Mouse (Mus musculus): ENCODE measurements around the gene Sla2. TPM values are rescaled to one million over a fixed set of nuclear protein-coding genes. Genes with fewer than 3 reads are reported as not detected.
A peak's percentile ranks its signal among the peaks of the same experiment; 100 is the strongest.

The Sla2 gene
- 7.6 and 8.0 TPM in 2 replicates for polyA plus RNA-seq (2012; rRNA removed)

- DNase-seq (ENCODE audit: low read depth in 1 of 2, low spot score in 2 of 2): peak; percentile 46 to 48
- no peaks in the 10 kb centered on the region for H3K27me3 ChIP-seq (ENCODE audit: control insufficient read depth, insufficient read depth, low read length)
- H3K27ac ChIP-seq (ENCODE audit: insufficient read depth, low read length): peak within 1 kb of the TSS; percentile 76
- no peaks in the 10 kb centered on the region for H3K36me3 ChIP-seq (ENCODE audit: control insufficient read depth, insufficient read depth, low read length)
- WGBS: 3% methylated on average over 6 of the region's 6 CpGs
- H3K4me3 ChIP-seq (ENCODE audit: extremely low read depth, insufficient read depth, insufficient read length): peak within 1 kb of the TSS; percentile 54
- TF ChIP-seq POLR2A (IDR thresholded peaks at IDR 0.05; ENCODE audit: low read depth, low read length) (peak; percentile 78), CTCF (IDR thresholded peaks at IDR 0.05; ENCODE audit: extremely low read depth, insufficient read depth, insufficient read length, insufficient replicate concordance) (no peak)
- peaks cover 4% of the 10 kb centered on the region; the same call in 1 of the 2 replicates for H3K4me1 ChIP-seq (ENCODE audit: control insufficient read depth, insufficient read depth, insufficient read length)
Observed at GRCm38 (mm10) chr2:156887017-156887416, at the start of gene Sla2. Gene Sla2, minus strand, starts transcription at chr2:156887192.

- no peak overlapping the region for H3K4me3 ChIP-seq (ENCODE audit: extremely low read depth, insufficient read depth, insufficient read length)
- 96% methylated on average over 6 of the region's 6 CpGs for WGBS
- TF ChIP-seq POLR2A (IDR thresholded peaks at IDR 0.05; ENCODE audit: low read depth, low read length): no peak
- TF ChIP-seq CTCF (IDR thresholded peaks at IDR 0.05; ENCODE audit: extremely low read depth, insufficient read depth, insufficient read length, insufficient replicate concordance): no peak
- no peaks in the 10 kb centered on the region for H3K27me3 ChIP-seq (ENCODE audit: control insufficient read depth, insufficient read depth, low read length)
- H3K27ac ChIP-seq (ENCODE audit: insufficient read depth, low read length): no peak overlapping the region
- no peak for DNase-seq (ENCODE audit: low read depth in 1 of 2, low spot score in 2 of 2)
- peaks cover 10% of the 10 kb centered on the region; the same call in 1 of the 2 replicates for H3K36me3 ChIP-seq (ENCODE audit: control insufficient read depth, insufficient read depth, low read length)
- no peaks in the 10 kb centered on the region for H3K4me1 ChIP-seq (ENCODE audit: control insufficient read depth, insufficient read depth, insufficient read length)
Observed at GRCm38 (mm10) chr2:156935005-156935404, 48.0 kb upstream of the Sla2 start.

- H3K4me1 ChIP-seq (ENCODE audit: control insufficient read depth, insufficient read depth, insufficient read length): no peaks in the 10 kb centered on the region
- no peak for DNase-seq (ENCODE audit: low read depth in 1 of 2, low spot score in 2 of 2)
- WGBS: 89% methylated on average over 1 of the region's 1 CpGs
- peaks cover 8% of the 10 kb centered on the region; the same call in 1 of the 2 replicates for H3K36me3 ChIP-seq (ENCODE audit: control insufficient read depth, insufficient read depth, low read length)
- H3K4me3 ChIP-seq (ENCODE audit: extremely low read depth, insufficient read depth, insufficient read length): no peak overlapping the region
- no peaks in the 10 kb centered on the region for H3K27me3 ChIP-seq (ENCODE audit: control insufficient read depth, insufficient read depth, low read length)
- TF ChIP-seq POLR2A (IDR thresholded peaks at IDR 0.05; ENCODE audit: low read depth, low read length) (no peak), CTCF (IDR thresholded peaks at IDR 0.05; ENCODE audit: extremely low read depth, insufficient read depth, insufficient read length, insufficient replicate concordance) (no peak)
- no peak overlapping the region for H3K27ac ChIP-seq (ENCODE audit: insufficient read depth, low read length)
Observed at GRCm38 (mm10) chr2:156933426-156933825, 46.4 kb upstream of the Sla2 start.

- no peak overlapping the region for H3K4me3 ChIP-seq (ENCODE audit: extremely low read depth, insufficient read depth, insufficient read length)
- H3K36me3 ChIP-seq (ENCODE audit: control insufficient read depth, insufficient read depth, low read length): peaks cover 8% of the 10 kb centered on the region; the same call in 1 of the 2 replicates
- H3K27ac ChIP-seq (ENCODE audit: insufficient read depth, low read length): no peak overlapping the region
- no peaks in the 10 kb centered on the region for H3K4me1 ChIP-seq (ENCODE audit: control insufficient read depth, insufficient read depth, insufficient read length)
- no peaks in the 10 kb centered on the region for H3K27me3 ChIP-seq (ENCODE audit: control insufficient read depth, insufficient read depth, low read length)
- DNase-seq (ENCODE audit: low read depth in 1 of 2, low spot score in 2 of 2): no peak
- 97% methylated on average over 2 of the region's 2 CpGs for WGBS
- TF ChIP-seq POLR2A (IDR thresholded peaks at IDR 0.05; ENCODE audit: low read depth, low read length): no peak
- TF ChIP-seq CTCF (IDR thresholded peaks at IDR 0.05; ENCODE audit: extremely low read depth, insufficient read depth, insufficient read length, insufficient replicate concordance): no peak
Observed at GRCm38 (mm10) chr2:156931421-156931820, 44.4 kb upstream of the Sla2 start.

- no peaks in the 10 kb centered on the region for H3K4me1 ChIP-seq (ENCODE audit: control insufficient read depth, insufficient read depth, insufficient read length)
- H3K36me3 ChIP-seq (ENCODE audit: control insufficient read depth, insufficient read depth, low read length): peaks cover 6% of the 10 kb centered on the region; the same call in 1 of the 2 replicates
- H3K27ac ChIP-seq (ENCODE audit: insufficient read depth, low read length): no peak overlapping the region
- WGBS: 92% methylated on average over 6 of the region's 6 CpGs
- H3K4me3 ChIP-seq (ENCODE audit: extremely low read depth, insufficient read depth, insufficient read length): no peak overlapping the region
- TF ChIP-seq POLR2A (IDR thresholded peaks at IDR 0.05; ENCODE audit: low read depth, low read length) (no peak), CTCF (IDR thresholded peaks at IDR 0.05; ENCODE audit: extremely low read depth, insufficient read depth, insufficient read length, insufficient replicate concordance) (no peak)
- H3K27me3 ChIP-seq (ENCODE audit: control insufficient read depth, insufficient read depth, low read length): no peaks in the 10 kb centered on the region
- DNase-seq (ENCODE audit: low read depth in 1 of 2, low spot score in 2 of 2): no peak
Observed at GRCm38 (mm10) chr2:156930549-156930948, 43.6 kb upstream of the Sla2 start.

- WGBS: 76% methylated on average over 11 of the region's 11 CpGs
- no peaks in the 10 kb centered on the region for H3K4me1 ChIP-seq (ENCODE audit: control insufficient read depth, insufficient read depth, insufficient read length)
- H3K27ac ChIP-seq (ENCODE audit: insufficient read depth, low read length): no peak overlapping the region
- DNase-seq (ENCODE audit: low read depth in 1 of 2, low spot score in 2 of 2): no peak
- H3K36me3 ChIP-seq (ENCODE audit: control insufficient read depth, insufficient read depth, low read length): peaks cover 6% of the 10 kb centered on the region; the same call in 1 of the 2 replicates
- H3K27me3 ChIP-seq (ENCODE audit: control insufficient read depth, insufficient read depth, low read length): no peaks in the 10 kb centered on the region
- no peak for TF ChIP-seq CTCF (IDR thresholded peaks at IDR 0.05; ENCODE audit: extremely low read depth, insufficient read depth, insufficient read length, insufficient replicate concordance)
- TF ChIP-seq POLR2A (IDR thresholded peaks at IDR 0.05; ENCODE audit: low read depth, low read length): no peak
- H3K4me3 ChIP-seq (ENCODE audit: extremely low read depth, insufficient read depth, insufficient read length): no peak overlapping the region
Observed at GRCm38 (mm10) chr2:156929519-156930120, 42.6 kb upstream of the Sla2 start.

GRCm38 (mm10) chr2:156928606-156929005, 41.6 kb upstream of the Sla2 start:
- Histone ChIP-seq H3K27ac (ENCODE audit: insufficient read depth, low read length) (no peak overlapping the region), H3K36me3 (ENCODE audit: control insufficient read depth, insufficient read depth, low read length) (peaks cover 6% of the 10 kb centered on the region; the same call in 1 of the 2 replicates), H3K27me3 (ENCODE audit: control insufficient read depth, insufficient read depth, low read length) (no peaks in the 10 kb centered on the region), H3K4me3 (ENCODE audit: extremely low read depth, insufficient read depth, insufficient read length) (no peak overlapping the region), H3K4me1 (ENCODE audit: control insufficient read depth, insufficient read depth, insufficient read length) (no peaks in the 10 kb centered on the region)
- TF ChIP-seq CTCF (IDR thresholded peaks at IDR 0.05; ENCODE audit: extremely low read depth, insufficient read depth, insufficient read length, insufficient replicate concordance) (no peak), POLR2A (IDR thresholded peaks at IDR 0.05; ENCODE audit: low read depth, low read length) (no peak)
- WGBS: 93% methylated on average over 6 of the region's 6 CpGs
- no peak for DNase-seq (ENCODE audit: low read depth in 1 of 2, low spot score in 2 of 2)
